Mouse (Mus musculus) right cerebral cortex, postnatal 25 days (tissue): Measurements from ENCODE around the gene Gm11634.

ENCODE experiments used
- DNase-seq: peaks from one replicate; pipeline ENCODE4 v3.0.0; 2022

Gm11634 gene

DNA sequence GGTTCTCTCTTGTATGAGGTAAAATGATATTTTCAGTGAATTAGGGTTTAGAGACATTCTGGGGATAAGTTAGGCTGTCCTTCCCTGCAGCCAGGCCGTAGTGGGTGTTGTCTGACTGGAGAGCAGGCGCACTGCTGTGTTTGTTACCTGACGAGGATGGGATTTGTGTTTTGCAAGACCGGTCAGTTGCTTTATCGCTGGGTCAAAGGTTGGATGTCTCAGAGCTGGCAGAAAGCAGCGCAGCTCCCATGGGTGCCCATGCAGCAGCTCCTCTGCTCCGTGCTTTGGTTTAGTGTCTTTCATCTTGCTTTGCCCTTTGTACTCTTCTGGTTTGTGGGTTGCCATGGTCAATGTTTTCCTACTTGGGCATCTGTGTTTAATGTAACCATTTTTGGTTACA is 42.5 kb downstream of the Gm11634 start:
- DNase-seq, result no peak

DNA sequence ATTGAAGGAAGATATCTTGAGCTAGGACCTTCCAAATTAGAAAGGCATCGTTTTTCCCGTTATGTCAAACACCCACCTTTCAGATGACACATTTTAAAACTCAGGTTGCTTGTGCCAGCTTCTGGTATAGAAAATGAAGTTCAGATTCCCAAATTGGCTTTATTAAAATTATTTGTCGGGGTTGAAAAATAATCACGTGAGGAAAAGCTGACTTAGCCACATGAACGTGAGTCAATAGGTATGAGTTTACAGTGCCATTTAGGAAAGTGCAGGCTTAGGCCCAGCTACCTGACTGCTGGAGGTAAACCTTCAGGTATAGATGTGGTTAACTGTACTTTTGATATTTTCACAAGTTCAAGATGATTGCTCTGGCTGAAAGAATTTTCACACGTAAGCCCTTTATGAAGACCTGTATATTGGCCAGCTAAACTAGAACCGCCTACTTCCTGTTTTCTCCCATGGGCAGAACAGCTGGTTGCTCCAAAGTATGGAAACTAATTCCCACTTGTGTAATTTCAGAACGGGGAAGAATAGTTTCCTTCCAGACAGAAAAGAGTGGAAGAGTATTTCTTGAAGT is 45.6 kb downstream of the Gm11634 start:
- no peak for DNase-seq

DNA sequence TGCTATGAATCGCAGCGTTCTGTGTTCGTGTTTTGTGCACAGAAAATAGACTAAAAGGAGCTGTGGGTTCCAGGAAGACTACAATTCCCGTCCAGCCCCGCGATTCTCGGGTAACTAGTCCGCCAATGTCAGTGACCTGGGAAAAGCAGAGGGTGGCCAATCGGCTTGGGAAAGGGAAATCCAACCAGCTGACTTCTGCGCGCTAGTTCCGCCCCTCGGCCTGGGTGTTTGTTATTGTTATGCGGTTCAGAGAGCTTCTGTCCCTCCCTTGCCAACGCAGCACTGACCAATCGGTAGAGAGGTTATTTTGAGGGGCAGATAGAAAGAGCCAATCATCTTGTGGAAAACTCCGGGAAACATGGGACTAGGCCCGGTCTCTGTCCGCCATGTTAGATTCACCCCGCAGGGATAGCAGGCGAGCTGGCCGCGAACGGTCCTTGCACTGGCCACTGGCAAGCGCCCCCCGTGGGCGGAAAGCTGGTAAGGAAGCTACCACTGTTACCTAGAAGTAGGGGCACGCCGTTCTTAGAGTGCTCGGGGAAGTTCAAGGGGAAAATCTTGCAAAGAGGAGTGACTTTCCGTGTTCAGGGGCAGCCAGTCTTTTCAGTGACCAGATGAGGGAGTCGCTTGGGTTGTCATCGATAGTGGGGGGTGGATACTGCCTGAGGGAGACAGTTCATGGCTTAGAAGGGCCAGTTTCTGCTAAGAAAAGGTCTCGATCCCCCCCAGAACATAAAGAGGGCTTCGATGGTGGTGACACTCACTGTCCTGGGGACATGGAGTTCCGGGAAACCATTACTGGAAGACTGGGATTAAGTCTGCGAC is 46.4 kb downstream of the Gm11634 start:
- DNase-seq, result peak; percentile 96

DNA sequence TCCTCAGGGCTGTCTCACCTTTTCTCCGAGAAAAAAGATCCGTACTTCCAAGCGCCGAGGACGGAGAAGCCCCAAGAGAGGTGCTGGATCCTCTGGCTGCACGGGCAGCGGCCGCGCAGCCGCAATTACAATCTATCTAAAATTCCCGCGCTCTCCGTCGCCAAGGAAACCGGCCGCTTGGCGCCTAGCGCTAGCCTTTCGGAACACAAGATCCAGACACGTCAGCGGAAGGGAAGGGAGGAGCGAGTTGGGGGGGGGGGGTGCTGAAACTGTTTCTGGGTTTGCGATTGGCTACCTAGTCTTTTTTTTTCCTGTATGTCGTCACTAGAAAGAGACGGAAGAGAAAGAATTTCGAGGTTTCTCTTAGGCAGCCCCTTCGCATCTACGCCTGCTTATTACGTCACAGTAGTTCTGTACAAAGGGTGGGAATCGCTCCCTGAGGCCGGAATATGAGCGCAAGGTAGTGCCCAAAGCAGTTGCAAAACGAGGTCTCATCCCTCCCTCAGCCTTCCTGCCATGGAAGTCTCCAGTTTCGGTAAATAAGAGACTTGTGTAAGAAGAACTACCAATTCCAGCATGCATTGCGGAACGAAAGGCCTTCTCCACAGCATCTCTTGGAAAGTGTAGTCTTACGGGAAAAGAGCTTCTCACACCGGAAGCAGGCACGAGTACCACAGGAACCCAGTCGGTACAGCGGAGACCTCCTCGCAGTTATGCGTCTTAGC is 47.1 kb downstream of the Gm11634 start, which contains the start of the genes Brca1 and Nbr1:
TSS of gene Brca1 (minus strand) at position 205 of the 725 bp plus-strand sequence.
TSS of gene Nbr1 (plus strand) at position 399 of the 725 bp plus-strand sequence.
- peak; percentile 92 for DNase-seq

DNA sequence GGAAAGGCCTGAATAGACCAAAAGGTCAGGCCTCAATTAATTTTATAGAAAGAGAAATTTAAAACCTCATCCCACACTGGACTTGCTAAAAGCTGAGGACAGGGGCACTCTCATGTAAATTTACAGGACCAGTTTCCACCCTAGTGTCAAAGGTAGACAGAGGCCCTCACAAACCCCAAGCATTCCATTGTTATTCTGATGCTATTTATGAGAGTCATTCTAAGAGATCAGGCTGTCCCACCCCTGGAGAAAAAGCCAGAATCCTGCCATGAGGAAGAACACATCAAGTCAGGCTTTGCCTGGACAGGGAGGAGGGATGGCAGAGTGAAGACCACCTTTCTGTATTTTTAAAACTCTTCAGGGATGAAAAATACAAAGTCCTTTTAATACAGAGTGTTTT is 50.5 kb downstream of the Gm11634 start:
- no peak for DNase-seq

DNA sequence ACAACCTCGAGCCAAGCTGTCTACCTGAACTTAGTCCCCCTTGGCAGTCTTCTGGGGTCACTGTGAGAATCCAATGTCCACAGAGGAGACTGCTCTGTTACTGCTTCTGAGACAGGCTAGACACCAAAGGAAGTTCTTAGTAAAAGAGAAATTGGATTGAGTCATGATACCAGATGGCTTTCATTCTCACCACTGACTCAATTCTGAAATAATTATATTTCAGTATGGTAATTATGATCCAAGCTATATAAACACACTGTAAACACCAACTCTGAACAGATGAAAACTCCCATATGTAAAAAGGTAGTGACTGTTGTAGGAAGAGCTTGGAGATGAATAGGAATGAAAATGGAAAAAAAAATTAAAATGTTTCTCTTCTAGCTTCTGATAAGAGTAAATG is 54.9 kb downstream of the Gm11634 start:
- DNase-seq, result no peak
